Mouse (Mus musculus): Measurements from ENCODE around the gene Zfp800. TPM values are rescaled to one million over a fixed set of nuclear protein-coding genes. Genes with fewer than 3 reads are reported as not detected.

Gene Zfp800
- total and polyA plus RNA-seq, 3 experiments = 41.6 to 71.9 (median 43.2) TPM

DNA sequence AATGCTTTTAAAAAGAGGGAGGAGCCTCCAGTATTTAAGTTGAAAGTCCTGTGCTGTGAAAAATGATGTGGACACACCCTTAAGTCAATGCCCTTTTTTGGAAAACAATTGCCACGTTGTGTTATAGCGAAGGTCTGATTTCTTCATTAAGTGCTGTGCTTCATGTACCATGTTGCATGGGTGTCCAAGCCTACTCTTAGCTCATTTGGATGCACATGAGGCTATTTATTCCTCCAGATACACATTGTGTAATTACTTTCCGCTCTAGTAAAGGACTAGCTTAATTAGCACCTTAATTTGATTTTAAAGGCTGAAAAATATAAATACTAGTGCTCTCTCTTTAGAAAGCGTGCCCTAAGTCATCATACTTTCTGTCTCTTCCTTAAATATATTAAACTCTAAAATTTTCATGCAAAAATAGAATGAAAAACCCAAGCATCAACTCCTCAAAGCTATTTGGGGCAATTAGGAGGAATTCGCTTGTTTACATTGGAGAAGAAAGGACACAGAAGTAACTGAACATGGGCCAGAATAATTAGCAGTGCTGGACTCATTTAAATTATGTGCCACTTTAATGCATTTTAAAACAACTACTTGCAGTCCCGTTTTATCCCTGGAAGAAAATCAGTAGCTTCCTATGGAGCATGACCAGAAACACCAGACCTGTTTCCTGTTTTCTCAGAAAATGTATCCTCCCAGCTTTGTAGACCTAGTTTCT lies 27.7 kb downstream of the Zfp800 start:
- Histone ChIP-seq H3K79me2 (ENCODE audit: control insufficient read depth, insufficient read depth, low read length, poor library complexity) (no peaks in the 10 kb centered on the region), H3K4me3 (ENCODE audit: control insufficient read depth in 1 of 2, insufficient read depth in 1 of 2, low read depth in 2 of 2, low read length in 2 of 2) (no peak overlapping the region), H3K27ac (ENCODE audit: control insufficient read depth, low read depth, low read length) (no peak overlapping the region), H3K9ac (ENCODE audit: control insufficient read depth, low read depth, low read length, poor library complexity, severe bottlenecking) (no peak overlapping the region), H3K4me1 (ENCODE audit: control insufficient read depth in 1 of 2, insufficient read depth in 2 of 2, low read length in 2 of 2) (no peaks in the 10 kb centered on the region), H3K27me3 (ENCODE audit: control insufficient read depth in 1 of 2, insufficient read depth in 2 of 2, low read length in 2 of 2) (peaks cover 0 to 1% of the 10 kb centered on the region in 2 experiments; a peak in 2 of 4 replicates), H3K36me3 (ENCODE audit: control insufficient read depth in 1 of 2, insufficient read depth in 2 of 2, low read length in 2 of 2) (no peaks in the 10 kb centered on the region), H3K9me3 (replicated peaks; ENCODE audit: insufficient read depth, low read length) (no peaks in the 10 kb centered on the region)
- no peak for TF ChIP-seq MYB (IDR thresholded peaks at IDR 0.05; ENCODE audit: low read depth, low read length)
- no peak for DNase-seq (ENCODE audit: low read depth, low spot score)

DNA sequence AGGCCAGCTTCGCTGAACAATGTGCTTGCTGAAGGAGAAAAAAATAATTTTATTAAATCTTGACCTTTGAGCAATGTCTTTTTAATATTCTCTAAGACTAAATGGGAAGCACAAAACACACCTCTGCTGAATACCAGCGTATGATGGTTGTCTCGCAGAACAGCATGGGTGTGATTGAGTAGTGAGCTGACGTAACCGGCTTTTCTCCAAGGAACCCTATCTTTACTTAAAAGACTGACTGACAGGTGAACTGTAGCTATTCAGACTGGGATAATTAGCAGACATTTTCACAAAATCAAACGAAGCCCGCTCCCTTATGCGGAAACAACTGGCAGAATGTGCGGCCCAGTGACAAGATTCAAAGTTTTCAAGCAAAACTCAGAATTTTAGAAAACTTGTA lies 30.2 kb downstream of the Zfp800 start:
- no peak for DNase-seq (ENCODE audit: low read depth, low spot score)
- Histone ChIP-seq H3K4me1 (ENCODE audit: control insufficient read depth in 1 of 2, insufficient read depth in 2 of 2, low read length in 2 of 2) (no peaks in the 10 kb centered on the region), H3K9ac (ENCODE audit: control insufficient read depth, low read depth, low read length, poor library complexity, severe bottlenecking) (no peak overlapping the region), H3K4me3 (ENCODE audit: control insufficient read depth in 1 of 2, insufficient read depth in 1 of 2, low read depth in 2 of 2, low read length in 2 of 2) (no peak overlapping the region), H3K27ac (ENCODE audit: control insufficient read depth, low read depth, low read length) (no peak overlapping the region), H3K36me3 (ENCODE audit: control insufficient read depth in 1 of 2, insufficient read depth in 2 of 2, low read length in 2 of 2) (no peaks in the 10 kb centered on the region), H3K79me2 (ENCODE audit: control insufficient read depth, insufficient read depth, low read length, poor library complexity) (no peaks in the 10 kb centered on the region), H3K27me3 (ENCODE audit: control insufficient read depth in 1 of 2, insufficient read depth in 2 of 2, low read length in 2 of 2) (peaks cover 0 to 1% of the 10 kb centered on the region in 2 experiments; a peak in 1 of 4 replicates), H3K9me3 (replicated peaks; ENCODE audit: insufficient read depth, low read length) (no peaks in the 10 kb centered on the region)
- TF ChIP-seq HCFC1 (IDR thresholded peaks at IDR 0.05; ENCODE audit: low read depth, low read length) (no peak), BHLHE40 (IDR thresholded peaks at IDR 0.05; ENCODE audit: borderline replicate concordance, low read depth, low read length) (no peak), UBTF (IDR thresholded peaks at IDR 0.05; ENCODE audit: borderline replicate concordance, insufficient read depth, low read depth, low read length) (no peak), SIN3A (IDR thresholded peaks at IDR 0.05; ENCODE audit: low read length) (no peak), MAZ (IDR thresholded peaks at IDR 0.05; ENCODE audit: low read depth, low read length) (no peak), NRF1 (IDR thresholded peaks at IDR 0.05; ENCODE audit: insufficient read depth, low read depth, low read length, poor library complexity, severe bottlenecking) (no peak), ZMIZ1 (IDR thresholded peaks at IDR 0.05; ENCODE audit: low read depth, low read length) (no peak), GATA1 (IDR thresholded peaks at IDR 0.05; ENCODE audit: low read depth, low read length) (no peak), GABPA (IDR thresholded peaks at IDR 0.05; ENCODE audit: low read depth, low read length) (no peak), POLR2A (IDR thresholded peaks at IDR 0.05; ENCODE audit: control insufficient read depth in 1 of 2, insufficient read depth in 1 of 2, low read depth in 1 of 2, low read length in 2 of 2, poor library complexity in 1 of 2) (no peak), CHD2 (IDR thresholded peaks at IDR 0.05; ENCODE audit: low read length) (no peak), MAX (IDR thresholded peaks at IDR 0.05; ENCODE audit: low read length) (no peak), CHD1 (IDR thresholded peaks at IDR 0.05; ENCODE audit: low read depth, low read length) (no peak), MYB (IDR thresholded peaks at IDR 0.05; ENCODE audit: low read depth, low read length) (no peak), ZC3H11A (IDR thresholded peaks at IDR 0.05; ENCODE audit: low read depth, low read length) (no peak)

Data from MEL (cell line).